Mouse (Mus musculus): ENCODE results near the gene Ugt1a7c. TPM values are rescaled to one million over a fixed set of nuclear protein-coding genes. Genes with fewer than 3 reads are reported as not detected.
"Not testable (repeated sequence)": the region's sequence is repeated elsewhere in the genome, so short reads cannot be mapped to it uniquely, and the experiment has no call there.

The Ugt1a7c gene
- polyA plus RNA-seq, 1 experiment, result 1.3 TPM

- not testable (repeated sequence) for H3K4me1 ChIP-seq (ENCODE audit: control insufficient read depth, insufficient read depth, low read length); H3K27ac ChIP-seq (ENCODE audit: insufficient read depth, low read length); H3K4me3 ChIP-seq (ENCODE audit: insufficient read depth, low read length)
Measured at GRCm38 (mm10) chr1:88129091-88129490, 34.2 kb downstream of the Ugt1a7c start.

GRCm38 (mm10) chr1:88130223-88130622, 35.4 kb downstream of the Ugt1a7c start:
- H3K4me1 ChIP-seq (ENCODE audit: control insufficient read depth, insufficient read depth, low read length); H3K4me3 ChIP-seq (ENCODE audit: insufficient read depth, low read length); H3K27ac ChIP-seq (ENCODE audit: insufficient read depth, low read length): not testable (repeated sequence)

GRCm38 (mm10) chr1:88133908-88134456, 39.1 kb downstream of the Ugt1a7c start:
- Histone ChIP-seq H3K4me3 (ENCODE audit: insufficient read depth, low read length) (no peak overlapping the region), H3K27ac (ENCODE audit: insufficient read depth, low read length) (no peak overlapping the region), H3K4me1 (ENCODE audit: control insufficient read depth, insufficient read depth, low read length) (no peaks in the 10 kb centered on the region)
- no peak for TF ChIP-seq CTCF (IDR thresholded peaks at IDR 0.05; ENCODE audit: extremely low read depth, insufficient read depth, low read length)
- no peak for TF ChIP-seq POLR2A (IDR thresholded peaks at IDR 0.05; ENCODE audit: extremely low read depth, insufficient read depth, low read length)

- H3K27ac ChIP-seq (ENCODE audit: insufficient read depth, low read length); H3K4me3 ChIP-seq (ENCODE audit: insufficient read depth, low read length); H3K4me1 ChIP-seq (ENCODE audit: control insufficient read depth, insufficient read depth, low read length): not testable (repeated sequence)
Measured at GRCm38 (mm10) chr1:88134457-88135011, 39.7 kb downstream of the Ugt1a7c start, which contains the start of gene Ugt1a6a. Gene Ugt1a6a (plus strand): TSS chr1:88134809.

- H3K27ac ChIP-seq (ENCODE audit: insufficient read depth, low read length); H3K4me3 ChIP-seq (ENCODE audit: insufficient read depth, low read length): not testable (repeated sequence)
Measured at GRCm38 (mm10) chr1:88135229-88135904, 40.5 kb downstream of the Ugt1a7c start.

GRCm38 (mm10) chr1:88136646-88137045, 41.8 kb downstream of the Ugt1a7c start:
- H3K27ac ChIP-seq (ENCODE audit: insufficient read depth, low read length), result no peak overlapping the region
- TF ChIP-seq POLR2A (IDR thresholded peaks at IDR 0.05; ENCODE audit: extremely low read depth, insufficient read depth, low read length), result no peak
- TF ChIP-seq CTCF (IDR thresholded peaks at IDR 0.05; ENCODE audit: extremely low read depth, insufficient read depth, low read length), result no peak
- H3K4me1 ChIP-seq (ENCODE audit: control insufficient read depth, insufficient read depth, low read length), result no peaks in the 10 kb centered on the region
- H3K4me3 ChIP-seq (ENCODE audit: insufficient read depth, low read length), result no peak overlapping the region

More at GRCm38 (mm10) chr1:88135229-88135904, 40.5 kb downstream of the Ugt1a7c start:
- not testable (repeated sequence) for H3K4me1 ChIP-seq (ENCODE audit: control insufficient read depth, insufficient read depth, low read length)

- TF ChIP-seq POLR2A (IDR thresholded peaks at IDR 0.05; ENCODE audit: extremely low read depth, insufficient read depth, low read length), result no peak
- no peak for TF ChIP-seq CTCF (IDR thresholded peaks at IDR 0.05; ENCODE audit: extremely low read depth, insufficient read depth, low read length)
- Histone ChIP-seq H3K27ac (ENCODE audit: insufficient read depth, low read length) (no peak overlapping the region), H3K4me3 (ENCODE audit: insufficient read depth, low read length) (no peak overlapping the region), H3K4me1 (ENCODE audit: control insufficient read depth, insufficient read depth, low read length) (no peaks in the 10 kb centered on the region)
Measured at GRCm38 (mm10) chr1:88137264-88137663, 42.4 kb downstream of the Ugt1a7c start.

GRCm38 (mm10) chr1:88138145-88138544, 43.3 kb downstream of the Ugt1a7c start:
- Histone ChIP-seq H3K4me3 (ENCODE audit: insufficient read depth, low read length) (no peak overlapping the region), H3K4me1 (ENCODE audit: control insufficient read depth, insufficient read depth, low read length) (no peaks in the 10 kb centered on the region), H3K27ac (ENCODE audit: insufficient read depth, low read length) (no peak overlapping the region)
- TF ChIP-seq POLR2A (IDR thresholded peaks at IDR 0.05; ENCODE audit: extremely low read depth, insufficient read depth, low read length) (no peak), CTCF (IDR thresholded peaks at IDR 0.05; ENCODE audit: extremely low read depth, insufficient read depth, low read length) (no peak)

GRCm38 (mm10) chr1:88140492-88140891, 45.6 kb downstream of the Ugt1a7c start:
- not testable (repeated sequence) for H3K27ac ChIP-seq (ENCODE audit: insufficient read depth, low read length); H3K4me3 ChIP-seq (ENCODE audit: insufficient read depth, low read length); H3K4me1 ChIP-seq (ENCODE audit: control insufficient read depth, insufficient read depth, low read length)

GRCm38 (mm10) chr1:88143966-88144675, 49.3 kb downstream of the Ugt1a7c start:
- H3K4me3 ChIP-seq (ENCODE audit: insufficient read depth, low read length); H3K27ac ChIP-seq (ENCODE audit: insufficient read depth, low read length); H3K4me1 ChIP-seq (ENCODE audit: control insufficient read depth, insufficient read depth, low read length): not testable (repeated sequence)
- TF ChIP-seq CTCF (IDR thresholded peaks at IDR 0.05; ENCODE audit: extremely low read depth, insufficient read depth, low read length), result peak; percentile 16; the same call in 1 of the 2 replicates

GRCm38 (mm10) chr1:88145278-88145677, 50.4 kb downstream of the Ugt1a7c start:
- H3K27ac ChIP-seq (ENCODE audit: insufficient read depth, low read length); H3K4me1 ChIP-seq (ENCODE audit: control insufficient read depth, insufficient read depth, low read length); H3K4me3 ChIP-seq (ENCODE audit: insufficient read depth, low read length): not testable (repeated sequence)

GRCm38 (mm10) chr1:88150133-88150532, 55.3 kb downstream of the Ugt1a7c start:
- not testable (repeated sequence) for H3K4me1 ChIP-seq (ENCODE audit: control insufficient read depth, insufficient read depth, low read length); H3K27ac ChIP-seq (ENCODE audit: insufficient read depth, low read length); H3K4me3 ChIP-seq (ENCODE audit: insufficient read depth, low read length)
